Mouse (Mus musculus): ENCODE results near the gene Tdp1.

Gene Tdp1

DNA sequence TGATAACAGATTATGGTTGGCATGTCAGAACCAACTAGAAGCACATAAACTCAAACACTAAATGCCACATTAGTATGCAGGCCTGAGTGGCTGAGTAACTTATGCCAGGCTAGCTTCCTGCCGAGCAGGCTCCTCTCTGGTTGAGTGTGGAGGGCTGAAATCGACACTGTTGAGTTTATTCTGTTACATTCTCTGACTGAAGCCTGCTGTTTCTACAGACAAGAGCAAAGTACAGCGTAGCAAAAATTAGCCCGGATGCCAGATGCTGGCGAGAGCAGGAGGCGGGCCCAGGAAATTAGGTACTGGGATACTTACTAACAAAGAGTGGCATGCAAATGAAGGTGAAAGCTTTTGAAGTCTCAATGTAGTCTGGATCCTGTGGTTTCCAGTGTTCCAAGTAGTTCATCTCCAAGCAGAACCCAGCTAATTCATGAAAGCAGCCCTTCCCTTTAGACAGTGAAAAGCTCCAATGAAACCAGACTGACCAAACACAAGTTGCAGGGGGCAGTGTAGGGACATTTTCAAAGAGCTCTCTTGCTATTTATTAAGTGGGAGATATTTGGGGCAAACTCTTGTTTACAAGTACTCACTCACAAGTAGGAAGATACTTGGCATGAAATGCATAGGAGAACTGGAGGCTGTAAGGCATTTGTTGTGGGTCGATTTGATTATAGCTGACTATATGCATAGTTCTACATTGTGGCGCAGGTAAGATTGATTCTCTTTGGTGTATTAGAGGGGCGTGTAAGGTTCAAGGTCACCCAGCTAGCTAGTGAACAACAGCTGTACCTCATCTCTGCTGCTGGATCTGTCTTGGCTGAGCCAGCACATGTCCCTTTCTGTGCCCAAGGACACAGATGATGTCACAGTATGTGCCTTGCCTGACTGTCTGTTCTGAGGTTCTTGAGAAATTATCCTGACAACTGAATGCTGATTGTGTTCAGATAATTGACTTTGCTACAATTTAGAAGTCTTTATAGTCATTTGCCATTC, 74.0 kb downstream of the Tdp1 start:
- DNase-seq (ENCODE audit: low spot score), result no peak

GRCm38 (mm10) chr12:99959291-99959690, 75.0 kb downstream of the Tdp1 start:
- DNase-seq (ENCODE audit: low spot score), result peak; percentile 33

DNA sequence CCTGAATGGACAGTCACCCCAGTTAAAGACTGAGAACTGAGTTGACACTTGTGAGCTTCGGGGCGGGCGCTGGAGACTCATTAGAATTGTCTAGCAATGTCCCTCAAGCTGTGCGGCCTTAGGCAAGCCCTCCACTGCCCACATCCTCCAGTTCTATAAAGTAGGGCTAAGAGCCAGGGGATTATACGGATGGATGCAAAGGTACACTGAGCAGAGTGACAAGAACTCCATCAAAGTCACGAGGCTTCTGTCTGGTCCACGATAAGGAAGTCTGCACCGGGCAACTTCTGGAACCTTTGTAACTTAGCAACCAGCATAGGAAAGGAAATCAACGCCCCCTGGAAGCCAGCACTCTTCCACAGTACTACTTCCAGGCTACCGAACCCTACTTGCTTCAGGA, 75.6 kb downstream of the Tdp1 start:
- peak; percentile 24 for DNase-seq (ENCODE audit: low spot score)

GRCm38 (mm10) chr12:99960675-99961074, 76.4 kb downstream of the Tdp1 start:
- DNase-seq (ENCODE audit: low spot score), result no peak

GRCm38 (mm10) chr12:99964301-99965202, 80.2 kb downstream of the Tdp1 start, which contains the start of gene Kcnk13:
Gene Kcnk13, plus strand, starts transcription at chr12:99964499.
- peak; percentile 85 for DNase-seq (ENCODE audit: low spot score)

DNA sequence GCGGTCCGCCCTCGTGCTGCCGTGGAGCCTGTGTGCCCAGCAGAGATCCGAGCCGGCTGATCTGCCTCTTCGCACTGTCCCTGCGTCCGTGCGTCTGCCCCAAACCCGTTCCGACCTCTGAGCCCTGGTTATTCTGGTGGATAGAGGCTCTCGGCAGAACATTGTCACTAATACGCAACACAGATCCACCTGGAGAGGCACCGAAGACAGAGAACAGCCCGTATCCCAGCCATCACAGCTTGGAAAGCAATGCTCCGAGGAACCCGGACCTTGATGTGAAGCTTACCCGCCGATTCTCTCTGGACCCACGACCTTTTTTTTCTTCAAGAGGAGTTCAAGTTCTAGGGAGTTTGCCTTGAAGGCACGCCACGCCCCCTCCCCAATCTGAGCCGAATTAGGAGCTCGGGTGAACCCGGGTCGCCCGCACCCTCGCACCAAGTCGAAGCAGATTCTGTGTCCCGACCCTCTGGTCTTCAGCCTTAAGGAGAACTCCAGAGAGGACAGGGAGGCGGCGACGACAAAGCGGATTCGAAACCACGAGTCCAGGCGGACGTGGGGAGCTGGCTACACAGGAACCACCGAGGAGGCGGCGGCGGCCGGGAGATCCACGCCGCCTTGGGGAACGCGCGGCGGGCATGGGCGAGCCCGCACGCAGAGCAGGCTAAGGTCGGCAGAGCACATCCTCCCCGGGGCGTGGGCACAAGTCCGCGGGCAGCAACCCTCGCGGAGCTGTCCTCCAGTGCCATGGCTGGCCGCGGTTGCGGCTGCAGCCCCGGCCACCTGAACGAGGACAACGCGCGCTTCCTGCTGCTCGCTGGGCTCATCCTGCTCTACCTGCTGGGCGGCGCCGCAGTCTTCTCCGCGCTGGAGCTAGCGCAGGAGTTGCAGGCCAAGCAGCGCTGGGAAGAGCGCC, 81.1 kb downstream of the Tdp1 start:
- peak; percentile 43 for DNase-seq (ENCODE audit: low spot score)

DNA sequence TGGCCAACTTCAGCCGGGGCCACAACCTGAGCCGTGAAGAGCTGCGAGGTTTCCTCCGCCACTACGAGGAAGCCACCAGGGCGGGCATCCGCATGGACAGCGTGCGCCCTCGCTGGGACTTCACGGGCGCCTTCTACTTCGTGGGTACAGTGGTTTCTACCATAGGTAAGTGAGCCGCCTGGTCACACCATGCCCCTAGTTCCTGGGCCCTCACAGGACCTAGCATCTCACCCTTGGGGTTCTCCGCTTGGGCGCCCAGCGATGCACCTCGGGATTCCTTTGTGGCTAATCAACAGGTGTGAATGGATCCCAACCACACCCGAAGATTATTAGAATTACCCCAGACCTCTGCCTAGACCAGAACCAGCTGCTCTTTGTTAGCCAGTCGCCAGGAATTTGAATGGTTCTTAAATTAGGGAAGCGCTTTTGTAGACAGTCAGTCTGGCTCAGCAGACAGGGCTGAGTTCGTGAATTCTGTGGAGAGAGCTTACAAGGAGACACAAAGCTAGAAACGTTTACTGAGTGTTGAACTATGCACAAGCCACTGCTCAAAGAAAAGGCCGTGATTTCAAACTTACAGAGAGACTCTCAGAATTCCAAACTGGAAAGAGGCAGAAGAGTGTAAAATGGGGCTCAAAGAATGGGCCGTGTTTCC, 81.9 kb downstream of the Tdp1 start:
- DNase-seq (ENCODE audit: low spot score), result no peak

DNA sequence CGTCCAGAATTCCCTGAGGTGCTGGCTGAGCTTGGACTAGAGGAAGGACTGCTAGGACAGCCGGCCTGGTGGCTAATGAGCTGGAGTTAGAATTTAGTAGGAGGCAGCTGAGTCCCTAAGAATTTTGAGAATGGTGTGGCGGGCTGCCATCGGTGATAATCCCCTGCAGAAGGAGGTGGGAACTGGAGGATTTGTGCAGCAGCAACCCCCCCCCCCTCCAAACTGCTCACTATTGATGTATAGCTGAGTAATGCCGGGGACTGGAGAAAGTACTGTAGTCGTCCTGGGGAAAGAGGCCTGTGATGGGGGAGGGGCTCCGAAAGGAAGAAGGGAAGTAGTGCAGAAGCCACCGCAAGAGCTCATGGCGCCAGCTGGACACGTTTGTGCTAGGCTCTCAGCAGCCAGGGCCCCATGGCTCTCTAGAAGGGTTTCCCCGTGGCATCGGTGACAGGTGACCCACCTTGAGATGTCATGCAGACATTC, 82.6 kb downstream of the Tdp1 start:
- peak; percentile 31 for DNase-seq (ENCODE audit: low spot score)

DNA sequence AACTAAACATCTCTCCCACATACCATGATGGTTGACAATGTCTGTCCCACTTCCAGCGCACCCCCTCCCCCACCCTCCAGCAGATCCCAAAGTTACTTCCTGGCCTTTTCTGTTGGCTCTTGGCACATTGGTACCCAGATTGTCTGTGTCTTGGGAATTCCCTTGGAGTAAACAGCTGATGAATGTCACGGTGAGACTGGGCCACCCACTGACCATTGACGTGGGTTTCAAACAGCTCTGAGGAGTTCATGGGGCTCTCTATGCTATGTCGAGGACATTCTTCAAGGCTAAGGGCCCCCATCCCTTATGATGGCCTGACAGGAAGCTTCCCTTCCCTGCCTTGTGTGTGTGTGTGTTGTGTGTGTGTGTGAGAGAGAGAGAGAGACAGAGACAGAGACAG, 85.6 kb downstream of the Tdp1 start:
- no peak for DNase-seq (ENCODE audit: low spot score)

GRCm38 (mm10) chr12:99971205-99971894, 87.0 kb downstream of the Tdp1 start:
- DNase-seq (ENCODE audit: low spot score), result peak; percentile 12

DNA sequence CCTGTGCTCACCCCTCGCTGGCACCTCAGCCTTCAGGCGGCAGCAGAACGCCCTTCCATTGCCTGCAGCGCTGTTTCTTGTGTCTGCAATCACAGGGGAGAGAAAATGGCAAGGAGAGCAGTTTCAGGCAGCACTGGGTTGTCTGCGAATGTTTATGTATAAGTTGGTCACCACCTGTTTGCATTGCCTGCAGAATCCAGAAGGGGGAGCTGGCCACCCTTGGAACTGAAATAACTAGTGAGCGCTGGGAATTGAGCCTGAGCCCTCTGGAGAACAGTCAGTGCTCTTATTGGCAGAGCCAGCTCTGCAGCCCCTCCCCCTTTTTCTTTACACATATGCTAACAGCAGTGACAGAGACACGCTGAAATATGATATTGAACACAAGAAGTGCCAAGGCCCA, 88.5 kb downstream of the Tdp1 start:
- DNase-seq (ENCODE audit: low spot score), result no peak

DNA sequence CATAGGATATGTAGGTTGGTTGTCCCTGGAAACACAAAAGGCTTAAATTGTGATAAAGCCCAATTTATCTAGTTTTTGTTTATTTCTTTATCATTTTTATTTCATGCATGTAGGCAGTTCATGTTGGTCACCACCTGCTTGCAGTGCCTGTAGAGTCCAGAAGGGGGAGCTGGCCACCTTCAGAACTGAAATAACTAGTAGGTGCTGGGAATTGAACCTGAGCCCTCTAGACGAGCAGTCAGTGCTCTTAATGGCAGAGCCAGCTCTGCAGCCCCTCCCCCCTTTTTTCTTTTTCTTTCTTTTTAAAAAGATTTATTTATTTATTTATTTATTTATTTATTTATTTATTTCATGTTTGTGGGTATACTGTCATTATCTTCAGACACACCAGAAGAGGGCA, 89.3 kb downstream of the Tdp1 start:
- no peak for DNase-seq (ENCODE audit: low spot score)

- no peak for DNase-seq (ENCODE audit: low spot score)
Measured at GRCm38 (mm10) chr12:99979541-99979940, 95.2 kb downstream of the Tdp1 start.

DNA sequence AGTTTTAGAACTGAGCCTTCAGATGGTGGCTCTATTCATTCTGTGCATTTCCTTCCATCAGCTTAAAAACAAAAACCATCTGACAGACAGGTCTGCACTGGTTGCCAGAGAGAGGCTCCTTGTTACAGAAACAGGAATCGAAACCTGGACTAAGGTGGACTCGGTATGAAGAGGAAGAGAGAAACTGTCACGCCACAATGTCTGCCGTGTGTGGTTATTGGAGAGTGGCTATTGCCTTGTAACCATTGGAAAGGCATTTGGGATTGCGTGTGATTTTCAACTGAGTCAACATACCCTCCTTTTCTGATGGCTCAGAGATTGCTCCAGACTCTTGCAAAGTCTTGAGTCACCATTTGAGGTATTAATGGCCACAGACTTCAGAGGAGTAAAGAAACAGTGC, 102.5 kb downstream of the Tdp1 start:
- no peak for DNase-seq (ENCODE audit: low spot score)

DNA sequence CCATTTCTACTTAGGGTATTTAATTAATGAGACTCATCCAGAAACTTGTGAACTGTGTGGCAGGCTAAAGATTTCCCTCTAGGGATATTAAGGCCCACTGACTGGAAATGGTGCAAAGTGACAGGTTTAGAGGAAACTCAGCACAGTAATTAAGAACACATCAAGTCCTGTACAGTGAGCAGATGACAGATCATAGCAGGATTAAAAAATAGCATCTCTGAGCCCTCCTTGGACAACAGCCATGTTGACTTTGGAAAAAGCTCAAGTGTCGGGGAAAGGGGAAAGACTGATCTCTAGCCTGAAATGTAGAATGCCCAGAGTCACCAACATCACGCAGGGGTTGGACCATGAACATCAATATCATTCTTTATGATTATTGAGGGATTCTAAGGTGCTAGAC, 103.8 kb downstream of the Tdp1 start:
- DNase-seq (ENCODE audit: low spot score), result no peak

DNA sequence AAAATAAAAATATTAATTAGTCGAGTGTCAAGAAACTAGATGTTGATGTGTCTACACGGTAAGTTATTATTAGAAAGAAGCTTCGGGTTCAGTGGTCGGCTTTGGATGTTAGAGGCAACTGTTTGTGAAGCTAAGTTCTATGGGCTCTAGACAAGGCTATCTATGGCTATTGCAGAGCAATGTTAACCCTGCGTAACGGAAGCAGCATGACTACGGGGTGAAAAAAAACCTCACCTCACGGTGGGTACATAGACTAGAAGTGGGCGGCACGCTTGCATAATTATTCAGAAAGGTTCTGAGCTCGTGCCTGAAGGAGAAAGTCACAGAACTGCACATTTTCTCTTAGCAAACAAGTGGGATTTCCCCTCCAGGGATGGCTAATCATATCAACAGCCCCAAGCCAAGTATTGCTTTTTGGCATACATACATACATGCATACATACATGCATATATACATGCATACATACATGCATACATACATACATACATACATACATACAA, 108.1 kb downstream of the Tdp1 start:
- DNase-seq (ENCODE audit: low spot score), result no peak

- no peak for DNase-seq (ENCODE audit: low spot score)
Measured at GRCm38 (mm10) chr12:99993146-99993890, 109.0 kb downstream of the Tdp1 start.

GRCm38 (mm10) chr12:99995951-99996350, 111.6 kb downstream of the Tdp1 start:
- no peak for DNase-seq (ENCODE audit: low spot score)

- DNase-seq (ENCODE audit: low spot score), result no peak
Measured at GRCm38 (mm10) chr12:99999726-100000125, 115.4 kb downstream of the Tdp1 start.

Data from retina, embryonic 14.5 days (tissue).